Mouse (Mus musculus) cerebellum, adult 9-11 months (tissue): ENCODE measurements around the gene Zfp511.

Experiments
- DNase-seq: peaks from one replicate; pipeline ENCODE4 v3.0.0; 2022

Gene Zfp511

GRCm38 (mm10) chr7:140036281-140037170, at the start of gene Zfp511, which contains the start of gene Tubgcp2:
Gene Zfp511 (plus strand): TSS chr7:140036391.
Gene Tubgcp2 (minus strand): TSS chr7:140036669.
- DNase-seq: peak; percentile 95

GRCm38 (mm10) chr7:139988272-139988671, 47.9 kb upstream of the Zfp511 start:
- no peak for DNase-seq

GRCm38 (mm10) chr7:139990864-139991394, 45.3 kb upstream of the Zfp511 start:
- no peak for DNase-seq

- no peak for DNase-seq
Observed at GRCm38 (mm10) chr7:139992406-139992805, 43.8 kb upstream of the Zfp511 start, which contains the start of gene Adam8. Gene Adam8 (minus strand): TSS chr7:139992562.

- DNase-seq: no peak
Observed at GRCm38 (mm10) chr7:139993532-139993931, 42.7 kb upstream of the Zfp511 start.

- no peak for DNase-seq
Observed at GRCm38 (mm10) chr7:139994202-139994601, 42.0 kb upstream of the Zfp511 start.

GRCm38 (mm10) chr7:139994676-139995075, 41.5 kb upstream of the Zfp511 start:
- peak; percentile 36 for DNase-seq

GRCm38 (mm10) chr7:139998691-139999350, 37.4 kb upstream of the Zfp511 start:
- DNase-seq: no peak

- DNase-seq: no peak
Observed at GRCm38 (mm10) chr7:140001086-140001740, 35.0 kb upstream of the Zfp511 start.

- DNase-seq: no peak
Observed at GRCm38 (mm10) chr7:140004666-140005065, 31.5 kb upstream of the Zfp511 start.

- no peak for DNase-seq
Observed at GRCm38 (mm10) chr7:140006861-140007611, 29.2 kb upstream of the Zfp511 start.

- DNase-seq: no peak
Observed at GRCm38 (mm10) chr7:140007781-140008180, 28.4 kb upstream of the Zfp511 start.

GRCm38 (mm10) chr7:140011336-140011735, 24.9 kb upstream of the Zfp511 start:
- DNase-seq: no peak

- DNase-seq: no peak
Observed at GRCm38 (mm10) chr7:140031771-140032170, 4.4 kb upstream of the Zfp511 start.

- no peak for DNase-seq
Observed at GRCm38 (mm10) chr7:140032366-140032765, 3.8 kb upstream of the Zfp511 start.

- DNase-seq: no peak
Observed at GRCm38 (mm10) chr7:140033386-140033785, 2.8 kb upstream of the Zfp511 start.

- no peak for DNase-seq
Observed at GRCm38 (mm10) chr7:140035456-140035855, 735 bp upstream of the Zfp511 start.

- DNase-seq: peak; percentile 46
Observed at GRCm38 (mm10) chr7:140037171-140037555, 972 bp downstream of the Zfp511 start.

- no peak for DNase-seq
Observed at GRCm38 (mm10) chr7:140042728-140043127, 6.5 kb downstream of the Zfp511 start.

- no peak for DNase-seq
Observed at GRCm38 (mm10) chr7:140045546-140045945, 9.4 kb downstream of the Zfp511 start.

- DNase-seq: no peak
Observed at GRCm38 (mm10) chr7:140047811-140048311, 11.7 kb downstream of the Zfp511 start.
